Mouse (Mus musculus) left cerebral cortex, postnatal 4 days (tissue): Measurements from ENCODE around the gene Myl12a. TPM values are rescaled to one million over a fixed set of nuclear protein-coding genes. Genes with fewer than 3 reads are reported as not detected.

ENCODE experiments used
- DNase-seq: peaks from one replicate; pipeline ENCODE4 v3.0.0-alpha.2; 2022
- intact Hi-C: fragments of 180-260 bp; cut with DNase I; formaldehyde crosslinking; loops from one replicate; pipeline ENCODE4 v1.15.1; 2025
- total RNA-seq, 2 experiments: library from RNA; stranded (reverse); gene quantifications; 2 replicates each; pipeline ENCODE4 v1.2.3; 2021

The Myl12a gene
- total RNA-seq, 2 experiments from 2014 or later: 43.7 to 53.6 TPM

GRCm38 (mm10) chr17:71011931-71012662 lies 9.4 kb upstream of the Myl12a start:
- intact Hi-C loops: no loop called here
- no peak for DNase-seq

- DNase-seq: no peak
- intact Hi-C loops: no loop called here
Measured at GRCm38 (mm10) chr17:71010646-71011242, 8.1 kb upstream of the Myl12a start.

GRCm38 (mm10) chr17:71009751-71010150 lies 7.1 kb upstream of the Myl12a start:
- intact Hi-C loops: loop anchor here (10.0 kb wide), 1 partner anchor 175 kb away; the partner anchor contains the start of gene Lpin2
- DNase-seq: no peak

GRCm38 (mm10) chr17:71008676-71009075 lies 6.0 kb upstream of the Myl12a start:
- intact Hi-C loops: loop anchor here (10.0 kb wide), 1 partner anchor 176 kb away; the partner anchor contains the start of gene Lpin2
- no peak for DNase-seq

GRCm38 (mm10) chr17:71006976-71007375 lies 4.3 kb upstream of the Myl12a start:
- intact Hi-C loops: loop anchor here (10.0 kb wide), 1 partner anchor 178 kb away; the partner anchor contains the start of gene Lpin2
- DNase-seq: no peak

GRCm38 (mm10) chr17:71004186-71004960 lies 1.7 kb upstream of the Myl12a start:
- DNase-seq: no peak
- intact Hi-C loops: loop anchor here (10.0 kb wide), 1 partner anchor 180 kb away; the partner anchor contains the start of gene Lpin2

- no peak for DNase-seq
- intact Hi-C loops: loop anchor here (10.0 kb wide), 1 partner anchor 181 kb away; the partner anchor contains the start of gene Lpin2
Measured at GRCm38 (mm10) chr17:71003721-71004120, 1.0 kb upstream of the Myl12a start.

GRCm38 (mm10) chr17:71003112-71003511 lies 434 bp upstream of the Myl12a start:
- no peak for DNase-seq
- intact Hi-C loops: loop anchor here (10.0 kb wide), 1 partner anchor 182 kb away; the partner anchor contains the start of gene Lpin2

- DNase-seq: peak; percentile 99
- intact Hi-C loops: loop anchor here (10.0 kb wide), 1 partner anchor 183 kb away; the partner anchor contains the start of gene Lpin2
Measured at GRCm38 (mm10) chr17:71002081-71002743, 466 bp downstream of the Myl12a start, which contains the start of gene Myom1. Gene Myom1, plus strand, starts transcription at chr17:71002633.

- intact Hi-C loops: loop anchor here (10.0 kb wide), 1 partner anchor 183 kb away; the partner anchor contains the start of gene Lpin2
- DNase-seq: peak; percentile 43
Measured at GRCm38 (mm10) chr17:71001699-71002080, 988 bp downstream of the Myl12a start.

GRCm38 (mm10) chr17:71001067-71001466 lies 1.6 kb downstream of the Myl12a start:
- intact Hi-C loops: loop anchor here (10.0 kb wide), 1 partner anchor 184 kb away; the partner anchor contains the start of gene Lpin2
- no peak for DNase-seq

- DNase-seq: no peak
- intact Hi-C loops: loop anchor here (10.0 kb wide), 1 partner anchor 185 kb away; the partner anchor contains the start of gene Lpin2
Measured at GRCm38 (mm10) chr17:71000255-71000654, 2.4 kb downstream of the Myl12a start.

- intact Hi-C loops: no loop called here
- DNase-seq: no peak
Measured at GRCm38 (mm10) chr17:70999187-70999586, 3.5 kb downstream of the Myl12a start.

- intact Hi-C loops: no loop called here
- no peak for DNase-seq
Measured at GRCm38 (mm10) chr17:70998400-70998975, 4.2 kb downstream of the Myl12a start.

GRCm38 (mm10) chr17:70997836-70998235 lies 4.8 kb downstream of the Myl12a start:
- DNase-seq: no peak
- intact Hi-C loops: no loop called here

- intact Hi-C loops: no loop called here
- no peak for DNase-seq
Measured at GRCm38 (mm10) chr17:70995551-70995950, 7.1 kb downstream of the Myl12a start.

- intact Hi-C loops: no loop called here
- DNase-seq: no peak
Measured at GRCm38 (mm10) chr17:70994671-70995070, 8.0 kb downstream of the Myl12a start.

- DNase-seq: no peak
- intact Hi-C loops: no loop called here
Measured at GRCm38 (mm10) chr17:70993385-70993807, 9.3 kb downstream of the Myl12a start.

GRCm38 (mm10) chr17:70992662-70993061 lies 10.0 kb downstream of the Myl12a start:
- intact Hi-C loops: no loop called here
- DNase-seq: no peak
